Mouse (Mus musculus) right cerebral cortex, adult 18-20 months (tissue): Measurements from ENCODE around the gene Gpn3.
A peak's percentile ranks its signal among the peaks of the same experiment; 100 is the strongest.

ENCODE experiments used
- DNase-seq: peaks from one replicate; pipeline ENCODE4 v3.0.0; 2022; ENCODE audit warnings: mixed read lengths

Gpn3 gene

GRCm38 (mm10) chr5:122371591-122372191 is at the start of gene Gpn3:
Gpn3 (plus strand) TSS chr5:122371876.
- DNase-seq = no peak

DNA sequence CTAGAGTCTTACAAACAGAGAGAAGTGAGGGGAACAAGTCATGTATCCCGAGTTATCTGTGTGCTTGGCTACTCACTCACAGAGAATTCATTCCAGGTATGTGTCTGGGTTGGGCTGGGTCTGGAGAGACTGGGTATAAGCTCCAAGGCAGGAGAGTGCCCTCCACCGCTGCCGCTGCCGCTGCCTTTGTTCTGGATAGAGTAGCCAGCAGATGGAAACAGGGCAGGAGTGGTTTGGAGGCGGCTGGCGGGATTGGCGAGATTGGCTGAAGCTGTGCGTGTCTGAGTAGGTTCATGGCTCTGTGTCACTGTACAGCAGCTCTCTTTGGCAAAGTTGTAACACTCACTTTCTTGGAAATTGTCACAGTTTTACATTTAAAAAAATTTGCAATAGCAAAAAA is 48.2 kb upstream of the Gpn3 start:
- no peak for DNase-seq

DNA sequence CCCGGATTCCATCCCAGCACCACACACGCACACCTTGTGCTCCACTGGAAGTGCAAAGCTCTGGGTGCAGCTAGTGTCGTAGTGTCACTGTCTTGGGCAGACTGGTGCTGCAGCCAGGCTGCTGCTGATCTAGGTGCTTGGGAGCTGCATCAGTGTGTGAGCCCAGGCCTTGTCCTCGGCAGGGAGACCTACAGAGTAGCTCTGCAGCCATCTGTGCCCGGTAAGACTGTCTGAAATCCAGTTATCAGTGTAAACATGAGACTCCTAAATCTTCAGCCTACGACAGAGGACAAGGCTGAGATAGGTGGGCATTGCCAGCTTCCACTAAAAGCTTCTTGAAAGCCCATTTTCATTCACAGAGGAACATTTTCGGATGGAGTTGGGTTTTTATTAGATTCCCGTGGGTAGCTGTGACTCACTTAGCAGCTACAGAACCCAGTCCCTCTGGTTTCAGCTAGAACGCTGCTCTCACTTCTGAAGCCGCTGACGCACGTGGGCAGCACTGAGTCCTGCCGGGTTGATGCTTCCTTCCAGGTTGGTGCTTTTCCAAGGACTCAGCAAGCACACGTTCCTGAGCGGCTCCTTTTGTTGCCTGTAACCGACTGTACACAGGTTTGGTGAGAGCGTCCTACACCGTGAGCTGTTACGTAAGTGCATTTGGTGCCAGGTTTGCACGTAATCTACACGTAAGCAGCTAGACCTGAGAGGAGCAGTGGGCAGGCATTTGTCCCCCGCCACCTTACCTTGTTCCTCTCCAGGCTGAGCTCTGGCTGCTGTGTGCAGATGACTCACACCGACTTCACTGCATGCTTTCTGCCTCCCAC is 46.9 kb upstream of the Gpn3 start:
- peak; percentile 93 for DNase-seq

- no peak for DNase-seq
Observed at GRCm38 (mm10) chr5:122325477-122325876, 46.2 kb upstream of the Gpn3 start.

- DNase-seq = no peak
Observed at GRCm38 (mm10) chr5:122327283-122327682, 44.4 kb upstream of the Gpn3 start.

- no peak for DNase-seq
Observed at GRCm38 (mm10) chr5:122330269-122330668, 41.4 kb upstream of the Gpn3 start.

GRCm38 (mm10) chr5:122334682-122335081 is 37.0 kb upstream of the Gpn3 start:
- no peak for DNase-seq

DNA sequence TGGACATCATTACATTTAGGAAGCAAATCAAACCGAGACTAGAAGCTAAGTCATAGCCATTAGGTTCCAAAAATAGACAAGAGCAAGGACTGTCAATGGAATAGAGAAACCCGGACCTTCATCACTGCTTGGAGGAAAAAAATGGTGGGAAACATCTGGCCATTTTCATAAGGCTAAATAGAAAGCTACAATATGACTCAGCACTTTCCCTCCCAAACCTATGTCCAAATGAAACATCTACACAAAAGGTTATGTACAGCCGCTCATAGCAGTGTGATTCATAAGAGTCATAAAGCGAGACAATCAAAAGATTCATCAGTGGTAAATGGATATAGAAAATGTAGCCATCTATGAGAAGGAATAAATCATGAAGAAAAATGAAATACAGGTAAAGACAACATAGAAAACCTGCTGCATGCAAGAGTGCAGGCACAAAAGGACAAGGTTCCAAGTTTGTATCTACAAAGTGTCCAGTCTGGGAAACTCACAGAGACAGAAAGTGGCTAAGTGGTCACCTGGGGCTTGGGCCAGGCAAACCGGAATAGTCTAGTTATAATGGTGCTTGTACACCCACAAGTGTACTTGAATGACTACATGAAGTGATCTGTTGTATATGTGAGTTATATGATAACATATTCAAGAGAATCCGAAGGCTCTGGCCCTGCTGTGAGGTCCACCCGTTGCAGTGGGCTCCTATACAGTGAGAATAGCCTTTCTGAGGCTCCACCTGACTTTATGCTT is 35.0 kb upstream of the Gpn3 start:
- DNase-seq = no peak

DNA sequence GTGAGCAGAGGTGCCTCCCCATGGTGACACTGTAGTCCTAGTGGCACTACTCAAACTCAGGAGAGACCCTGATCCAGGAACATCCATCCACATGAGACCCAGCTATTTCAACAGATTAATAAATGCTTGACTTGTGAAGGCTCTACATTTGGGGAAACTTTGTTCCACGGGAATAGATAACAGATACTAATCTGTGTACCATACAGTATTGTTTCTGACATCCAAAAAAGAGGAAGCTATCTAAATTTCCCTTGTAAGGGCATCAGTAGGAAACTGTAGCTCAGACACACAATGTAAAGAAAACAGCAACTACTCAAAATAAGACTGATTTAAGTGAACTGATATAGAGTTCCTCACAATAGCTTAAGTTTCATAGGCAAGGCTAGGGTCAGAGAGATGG is 28.8 kb upstream of the Gpn3 start:
- DNase-seq = no peak

GRCm38 (mm10) chr5:122343768-122344167 is 27.9 kb upstream of the Gpn3 start:
- DNase-seq = no peak

- DNase-seq = peak; percentile 72
Observed at GRCm38 (mm10) chr5:122344260-122344659, 27.4 kb upstream of the Gpn3 start.

DNA sequence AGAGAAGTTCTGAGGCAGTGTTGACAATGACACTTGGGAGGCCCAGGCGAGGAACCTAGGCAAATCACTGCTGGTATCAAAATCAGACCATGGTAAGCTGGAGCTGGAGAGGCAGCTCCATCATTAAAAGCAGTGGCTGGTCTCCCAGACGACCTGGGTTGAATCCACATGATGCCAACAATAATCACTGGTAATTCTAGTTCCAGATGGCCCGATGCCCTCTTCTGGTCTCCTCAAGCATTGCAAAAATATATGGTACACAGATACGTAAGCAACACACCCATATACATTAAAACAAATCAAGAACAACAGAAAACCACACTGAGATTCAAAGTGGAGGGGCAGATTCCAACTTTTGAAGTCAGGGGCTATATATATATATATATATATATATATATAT is 25.9 kb upstream of the Gpn3 start:
- DNase-seq = no peak

DNA sequence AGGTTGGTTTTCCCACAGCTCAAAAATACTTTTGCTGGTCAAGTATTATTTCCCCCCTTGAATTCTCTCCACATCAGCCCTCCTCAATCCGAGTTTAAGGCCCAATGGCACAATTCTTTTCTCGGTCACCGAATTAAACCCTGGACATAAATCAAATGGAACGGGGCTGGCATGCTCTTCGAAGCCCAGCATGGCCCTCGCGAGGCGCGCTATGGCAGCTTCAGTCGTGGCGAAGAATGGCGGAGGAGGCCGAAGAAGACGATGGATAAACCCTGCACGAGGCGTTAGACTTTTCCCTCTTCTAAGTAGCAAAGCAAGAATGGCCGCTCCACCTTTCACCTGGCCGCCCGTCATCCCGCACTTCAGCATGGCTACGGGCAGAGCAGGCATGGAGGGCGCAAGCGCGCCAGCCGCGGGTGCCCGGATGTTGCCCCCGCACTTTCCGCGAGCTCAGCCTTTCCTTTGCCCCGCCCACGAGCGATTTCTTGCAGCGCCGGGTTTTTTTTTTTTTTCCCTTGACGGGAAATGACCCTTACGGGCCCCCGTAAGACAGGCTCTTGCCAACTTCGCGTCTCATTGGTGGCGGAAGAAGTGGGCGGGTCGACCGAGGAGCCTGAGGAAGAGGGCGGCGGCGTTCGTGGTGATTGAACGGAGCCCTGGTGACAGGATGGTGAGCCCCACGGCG is 17.7 kb upstream of the Gpn3 start, which contains the start of the genes Rad9b and Vps29:
Gene Rad9b (minus strand): TSS at position 427 of the 685 bp plus-strand sequence.
Gene Vps29 (plus strand): TSS at position 563 of the 685 bp plus-strand sequence.
- DNase-seq = peak; percentile 98

DNA sequence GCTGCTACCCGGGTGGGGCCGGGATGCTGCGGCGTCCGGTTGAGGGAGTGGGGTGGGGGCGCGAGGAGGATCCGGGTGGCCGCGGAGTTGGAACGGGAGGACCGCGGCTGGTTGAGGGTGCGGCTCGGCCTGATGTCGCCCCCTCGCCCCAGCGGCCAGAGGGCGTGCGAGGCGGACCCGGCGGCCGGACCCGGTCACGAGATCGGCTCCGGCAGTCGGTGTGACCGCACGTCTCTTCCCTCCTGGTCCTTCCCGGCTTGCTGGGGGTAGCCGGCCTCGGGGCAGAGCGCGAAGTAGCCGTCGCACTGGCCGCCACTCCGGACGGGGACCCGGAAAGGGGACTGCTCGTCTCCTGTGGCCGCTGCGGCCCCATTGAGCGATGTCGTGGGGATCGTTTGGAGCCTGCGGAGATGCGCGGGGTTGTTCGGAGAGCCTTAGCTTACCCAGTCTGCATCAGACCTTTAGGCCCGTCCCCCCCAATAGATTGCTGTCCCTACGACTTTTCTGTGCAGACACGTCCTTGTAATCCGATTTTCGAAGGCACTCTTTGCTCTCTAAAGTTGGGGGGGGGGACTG is 17.1 kb upstream of the Gpn3 start:
- no peak for DNase-seq

DNA sequence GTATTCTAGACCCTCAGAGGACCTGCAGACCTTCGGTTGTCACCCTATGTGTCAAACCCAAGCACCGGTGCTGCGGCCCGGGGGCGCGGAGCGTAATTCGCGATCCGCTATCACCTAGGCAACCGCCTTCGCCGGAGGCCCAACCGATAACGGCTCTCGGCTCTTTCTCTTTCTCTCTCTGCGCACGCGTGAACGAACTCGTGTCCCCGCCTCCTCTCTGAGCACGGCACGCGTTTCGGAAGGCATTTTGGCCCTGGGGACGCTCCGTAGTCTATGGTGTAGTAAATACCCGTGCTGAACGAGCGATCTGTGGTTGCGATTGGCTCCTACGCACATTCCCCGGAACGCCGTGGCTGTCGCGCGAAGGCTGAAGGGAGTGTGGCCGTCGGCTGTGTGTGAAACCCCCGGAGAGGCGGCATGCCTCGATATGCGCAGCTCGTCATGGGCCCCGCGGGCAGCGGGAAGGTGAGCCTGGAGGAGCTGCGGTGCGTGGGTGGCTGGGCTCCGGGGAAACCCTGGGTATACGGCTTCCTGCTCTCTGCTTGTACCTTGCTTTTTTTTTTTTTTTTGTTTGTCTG is 605 bp downstream of the Gpn3 start, which contains the start of gene Fam216a:
Gene Fam216a (minus strand): TSS at position 173 of the 578 bp plus-strand sequence.
- DNase-seq = peak; percentile 99

DNA sequence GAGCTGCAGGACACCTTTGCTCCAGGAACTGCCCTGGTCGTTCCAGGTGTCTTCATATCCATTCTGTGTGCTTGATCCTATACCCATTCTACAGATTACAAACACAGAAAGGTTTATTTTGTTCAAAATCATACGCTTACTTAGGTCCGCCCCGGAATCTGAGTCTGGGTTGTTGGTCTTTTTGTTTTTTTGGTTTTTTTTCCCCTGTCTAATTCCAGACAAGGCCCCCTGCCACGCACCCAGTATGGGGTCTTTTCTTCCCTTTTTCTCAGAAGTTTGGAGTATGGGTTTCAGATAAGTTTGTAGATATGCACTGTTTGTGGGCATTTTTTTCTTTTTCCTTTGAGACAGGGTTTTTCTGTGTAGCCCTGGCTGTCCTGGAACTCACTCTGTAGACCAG is 1.2 kb downstream of the Gpn3 start:
- no peak for DNase-seq

DNA sequence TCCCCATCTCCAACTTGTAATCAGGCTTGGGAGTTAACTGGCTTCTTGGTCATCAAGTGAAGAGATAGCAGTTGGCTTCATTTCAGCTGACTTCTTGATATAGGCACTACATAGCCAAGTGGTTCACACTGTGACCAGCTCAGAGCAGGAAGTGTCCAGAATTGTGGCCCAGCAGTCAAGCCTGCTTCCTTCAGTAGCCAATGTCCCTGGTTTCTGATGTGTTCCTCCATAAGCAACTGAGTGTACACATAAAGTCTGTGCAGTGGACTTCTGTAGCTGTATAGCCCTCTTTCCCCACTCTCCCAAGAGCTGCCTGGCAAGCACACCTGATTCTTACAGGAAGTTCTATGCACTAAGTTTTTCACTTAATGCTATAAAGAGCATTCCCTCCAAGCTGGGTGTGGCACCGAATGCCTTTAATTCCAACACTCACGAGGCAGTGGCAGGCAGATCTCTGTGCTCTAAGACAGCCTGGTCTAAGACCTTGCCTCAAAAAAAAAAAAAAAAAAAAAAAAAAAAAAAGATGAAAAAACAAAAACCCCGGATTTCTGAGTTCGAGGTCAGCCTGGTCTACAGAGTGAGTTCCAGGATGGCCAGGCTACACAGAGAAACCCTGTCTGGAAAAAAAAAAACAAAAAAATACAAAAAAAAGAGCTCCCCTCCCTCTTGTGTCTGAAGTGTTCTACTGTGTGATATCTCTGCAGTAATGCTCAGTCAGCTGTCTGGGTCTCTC is 5.6 kb downstream of the Gpn3 start:
- DNase-seq = no peak

GRCm38 (mm10) chr5:122378171-122378570 is 6.5 kb downstream of the Gpn3 start:
- no peak for DNase-seq

- peak; percentile 84 for DNase-seq
Observed at GRCm38 (mm10) chr5:122379374-122380155, 7.9 kb downstream of the Gpn3 start.

DNA sequence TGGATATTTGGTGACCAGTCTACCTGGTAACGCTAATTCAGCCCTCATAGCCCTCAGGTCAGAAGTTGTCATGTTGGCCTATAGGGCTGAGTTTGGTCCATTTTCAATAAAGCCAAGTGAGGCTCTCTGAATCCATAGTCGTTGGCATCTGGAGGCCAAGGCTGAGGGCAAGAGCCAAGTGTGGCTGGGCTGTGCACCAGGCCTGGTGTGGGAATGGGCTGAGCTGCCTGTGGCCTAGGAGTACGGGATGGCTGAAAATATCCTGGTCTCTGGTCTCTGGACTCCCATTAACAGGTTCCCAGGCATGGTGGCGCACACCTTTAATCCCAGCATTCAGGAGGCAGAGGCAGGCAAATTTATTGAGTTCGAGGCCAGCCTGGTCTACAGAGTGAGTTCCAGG is 18.3 kb downstream of the Gpn3 start:
- DNase-seq = no peak

GRCm38 (mm10) chr5:122390671-122391070 is 19.0 kb downstream of the Gpn3 start:
- no peak for DNase-seq
